Mouse (Mus musculus): ENCODE data around the gene Wnt3a. TPM values are rescaled to one million over a fixed set of nuclear protein-coding genes. Genes with fewer than 3 reads are reported as not detected.

The Wnt3a gene
- polyA plus RNA-seq, 1 experiment from 2014 or later: 0.48 TPM

DNA sequence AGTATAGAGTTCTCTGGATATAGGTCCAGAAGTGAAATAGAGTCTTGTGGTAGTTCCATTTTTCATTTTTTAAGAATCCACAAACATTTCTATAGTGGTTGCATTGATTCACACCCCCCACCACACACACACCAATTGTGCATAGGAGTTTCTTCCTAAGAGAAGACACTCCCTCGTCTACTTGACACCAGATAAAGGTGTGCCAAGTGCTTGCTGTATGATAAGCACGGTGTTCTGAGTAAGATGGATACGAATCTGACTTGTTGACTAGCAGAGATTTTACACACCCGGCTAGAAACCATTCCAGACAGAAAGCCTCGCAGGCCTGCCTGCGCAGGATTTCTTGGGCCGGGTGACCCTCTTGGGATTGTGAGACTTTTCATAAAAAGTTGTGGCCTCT is 30.9 kb downstream of the Wnt3a start:
- Histone ChIP-seq H3K27ac (ENCODE audit: low read length) (no peak overlapping the region), H3K9ac (ENCODE audit: low read length) (no peak overlapping the region), H3K4me2 (ENCODE audit: low read depth, low read length) (no peak overlapping the region), H3K36me3 (ENCODE audit: control insufficient read depth, insufficient read depth, low read length) (no peaks in the 10 kb centered on the region), H3K9me3 (ENCODE audit: control insufficient read depth, low read length) (no peaks in the 10 kb centered on the region), H3K27me3 (ENCODE audit: control insufficient read depth, insufficient read depth, low read depth, low read length) (peaks cover 6% of the 10 kb centered on the region; the same call in 1 of the 2 replicates), H3K4me1 (replicated peaks; ENCODE audit: control insufficient read depth, insufficient read depth, low read length) (peaks cover 7% of the 10 kb centered on the region), H3K4me3 (ENCODE audit: low read length) (no peak overlapping the region)
- WGBS: 58% methylated on average over 7 of the region's 7 CpGs
- no peak for ATAC-seq (ENCODE audit: low read depth)

- no peaks in the 10 kb centered on the region for H3K4me1 ChIP-seq (replicated peaks; ENCODE audit: control insufficient read depth, insufficient read depth, low read length)
- WGBS: 53% methylated on average over 10 of the region's 10 CpGs
- H3K27me3 ChIP-seq (ENCODE audit: control insufficient read depth, insufficient read depth, low read depth, low read length): no peaks in the 10 kb centered on the region; the same call in 1 of the 2 replicates
- no peak overlapping the region for H3K27ac ChIP-seq (ENCODE audit: low read length)
- H3K4me2 ChIP-seq (ENCODE audit: low read depth, low read length): no peak overlapping the region
- ATAC-seq (ENCODE audit: low read depth): no peak
- no peaks in the 10 kb centered on the region for H3K9me3 ChIP-seq (ENCODE audit: control insufficient read depth, low read length)
- no peak overlapping the region for H3K9ac ChIP-seq (ENCODE audit: low read length)
- H3K4me3 ChIP-seq (ENCODE audit: low read length): no peak overlapping the region
- no peaks in the 10 kb centered on the region for H3K36me3 ChIP-seq (ENCODE audit: control insufficient read depth, insufficient read depth, low read length)
These were observed 42.5 kb downstream of the Wnt3a start for GRCm38 (mm10) chr11:59248101-59248500.

DNA sequence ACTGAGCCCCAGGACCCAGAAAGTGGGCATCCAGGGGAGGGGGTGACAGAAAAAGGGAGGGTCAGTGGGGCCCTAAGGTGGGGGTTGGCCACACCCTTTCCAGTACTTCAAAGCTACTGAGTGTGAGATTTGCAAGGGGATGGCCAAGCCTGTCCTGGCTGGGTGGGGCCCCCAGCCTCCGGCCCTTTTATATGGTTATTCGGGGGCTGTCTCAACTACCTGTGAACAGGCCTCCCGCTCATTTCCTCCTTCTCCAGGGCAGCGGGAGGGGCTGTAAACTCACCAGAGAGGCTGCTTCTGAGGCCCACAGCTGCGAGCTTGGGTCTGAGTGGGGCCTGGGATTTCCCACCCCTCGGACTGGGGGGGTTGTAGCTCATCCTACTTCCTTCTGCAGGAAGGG is 46.7 kb downstream of the Wnt3a start:
- no peaks in the 10 kb centered on the region; the same call in 1 of the 2 replicates for H3K27me3 ChIP-seq (ENCODE audit: control insufficient read depth, insufficient read depth, low read depth, low read length)
- H3K9me3 ChIP-seq (ENCODE audit: control insufficient read depth, low read length): no peaks in the 10 kb centered on the region
- no peak for ATAC-seq (ENCODE audit: low read depth)
- no peak overlapping the region for H3K27ac ChIP-seq (ENCODE audit: low read length)
- no peak overlapping the region for H3K9ac ChIP-seq (ENCODE audit: low read length)
- no peak overlapping the region for H3K4me2 ChIP-seq (ENCODE audit: low read depth, low read length)
- H3K4me1 ChIP-seq (replicated peaks; ENCODE audit: control insufficient read depth, insufficient read depth, low read length): no peaks in the 10 kb centered on the region; the same call in 1 of the 2 replicates
- H3K36me3 ChIP-seq (ENCODE audit: control insufficient read depth, insufficient read depth, low read length): no peaks in the 10 kb centered on the region
- 19% methylated on average over 6 of the region's 6 CpGs for WGBS
- H3K4me3 ChIP-seq (ENCODE audit: low read length): no peak overlapping the region

DNA sequence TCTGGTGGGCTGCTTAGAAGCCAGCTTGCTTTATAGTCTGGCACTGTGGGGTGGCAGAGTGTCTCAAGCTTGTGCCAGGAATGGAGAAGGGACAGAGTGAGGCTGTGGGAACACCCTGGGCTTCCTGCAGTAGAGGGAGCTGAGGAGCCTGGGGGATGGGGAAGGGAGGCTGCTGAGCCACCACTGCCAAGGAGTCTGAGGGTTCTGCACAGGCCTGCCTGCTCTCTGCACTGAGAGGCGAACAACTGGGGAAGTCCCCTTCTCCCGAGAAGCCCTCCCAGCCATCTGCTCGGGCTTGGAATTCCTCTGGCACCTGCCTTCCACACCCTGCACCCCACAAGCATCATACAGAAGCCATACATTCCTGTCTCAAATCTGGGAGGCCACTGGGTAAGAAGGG is 48.7 kb downstream of the Wnt3a start:
- Histone ChIP-seq H3K4me2 (ENCODE audit: low read depth, low read length) (no peak overlapping the region), H3K4me1 (replicated peaks; ENCODE audit: control insufficient read depth, insufficient read depth, low read length) (peaks cover 6% of the 10 kb centered on the region), H3K27ac (ENCODE audit: low read length) (no peak overlapping the region), H3K36me3 (ENCODE audit: control insufficient read depth, insufficient read depth, low read length) (no peaks in the 10 kb centered on the region), H3K27me3 (ENCODE audit: control insufficient read depth, insufficient read depth, low read depth, low read length) (no peaks in the 10 kb centered on the region; the same call in 1 of the 2 replicates), H3K9ac (ENCODE audit: low read length) (no peak overlapping the region), H3K4me3 (ENCODE audit: low read length) (no peak overlapping the region), H3K9me3 (ENCODE audit: control insufficient read depth, low read length) (no peaks in the 10 kb centered on the region)
- WGBS: 18% methylated on average over 3 of the region's 3 CpGs
- ATAC-seq (ENCODE audit: low read depth): no peak

GRCm38 (mm10) chr11:59239796-59240195 is 50.8 kb downstream of the Wnt3a start:
- Histone ChIP-seq H3K9me3 (ENCODE audit: control insufficient read depth, low read length) (no peaks in the 10 kb centered on the region), H3K36me3 (ENCODE audit: control insufficient read depth, insufficient read depth, low read length) (no peaks in the 10 kb centered on the region), H3K27ac (ENCODE audit: low read length) (no peak overlapping the region), H3K4me2 (ENCODE audit: low read depth, low read length) (no peak overlapping the region), H3K9ac (ENCODE audit: low read length) (no peak overlapping the region), H3K4me1 (replicated peaks; ENCODE audit: control insufficient read depth, insufficient read depth, low read length) (peaks cover 6% of the 10 kb centered on the region), H3K4me3 (ENCODE audit: low read length) (no peak overlapping the region), H3K27me3 (ENCODE audit: control insufficient read depth, insufficient read depth, low read depth, low read length) (no peaks in the 10 kb centered on the region; the same call in 1 of the 2 replicates)
- WGBS: 69% methylated on average over 4 of the region's 4 CpGs
- ATAC-seq (ENCODE audit: low read depth): no peak

GRCm38 (mm10) chr11:59239428-59239785 is 51.1 kb downstream of the Wnt3a start:
- Histone ChIP-seq H3K9me3 (ENCODE audit: control insufficient read depth, low read length) (no peaks in the 10 kb centered on the region), H3K27me3 (ENCODE audit: control insufficient read depth, insufficient read depth, low read depth, low read length) (no peaks in the 10 kb centered on the region; the same call in 1 of the 2 replicates), H3K4me2 (ENCODE audit: low read depth, low read length) (no peak overlapping the region), H3K27ac (ENCODE audit: low read length) (no peak overlapping the region), H3K9ac (ENCODE audit: low read length) (no peak overlapping the region), H3K36me3 (ENCODE audit: control insufficient read depth, insufficient read depth, low read length) (no peaks in the 10 kb centered on the region), H3K4me1 (replicated peaks; ENCODE audit: control insufficient read depth, insufficient read depth, low read length) (peaks cover 6% of the 10 kb centered on the region), H3K4me3 (ENCODE audit: low read length) (no peak overlapping the region)
- WGBS: 46% methylated on average over 4 of the region's 4 CpGs
- ATAC-seq (ENCODE audit: low read depth): no peak

DNA sequence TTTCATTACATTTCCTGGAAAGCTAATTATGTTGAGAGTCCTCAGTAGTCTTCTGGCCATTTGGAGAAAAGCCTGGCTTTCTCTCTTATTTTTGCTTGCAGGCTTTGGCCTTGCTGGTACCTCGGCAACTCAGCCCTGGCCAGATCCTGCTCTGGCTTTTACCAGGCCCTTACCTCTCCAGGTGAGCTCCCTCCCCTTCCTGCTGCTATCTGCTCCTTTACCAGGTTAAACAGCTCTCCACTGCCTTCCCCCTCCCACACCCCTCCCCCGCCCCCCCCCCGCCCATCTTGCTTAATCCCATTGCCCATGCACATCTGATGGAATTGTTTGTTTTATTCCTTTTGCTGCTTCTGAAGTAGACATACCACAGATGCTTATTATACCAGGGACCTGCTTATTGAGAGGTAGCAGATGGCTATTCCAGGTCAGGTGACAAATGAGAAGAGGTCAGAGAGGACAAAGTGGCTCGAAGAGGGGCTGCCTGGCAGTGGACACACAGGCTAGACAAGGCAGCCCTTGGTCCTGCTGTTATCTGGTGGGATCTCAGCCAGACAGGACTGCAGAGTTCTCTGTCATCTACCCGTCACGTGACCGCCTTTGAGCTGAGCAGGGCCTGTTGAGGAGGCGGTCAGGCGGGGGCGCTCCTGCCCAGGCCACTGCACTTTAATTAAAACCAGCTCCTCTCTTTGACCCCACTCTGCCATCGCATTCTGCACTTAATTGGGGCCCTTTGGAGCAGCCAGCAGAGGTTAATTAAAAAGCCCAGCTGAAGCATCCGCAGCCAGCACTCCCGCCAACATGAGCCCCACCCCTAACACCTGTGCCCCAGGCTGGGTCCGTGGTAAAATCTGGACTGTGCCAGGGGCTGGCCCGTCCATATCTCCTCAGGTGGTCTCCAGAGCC is 51.8 kb downstream of the Wnt3a start:
- 0 out of 2 replicates have a peak overlapping the region, but pooled peaks have one; percentile 5 for H3K9ac ChIP-seq (ENCODE audit: low read length)
- H3K4me2 ChIP-seq (ENCODE audit: low read depth, low read length): no peak overlapping the region
- H3K4me3 ChIP-seq (ENCODE audit: low read length): no peak overlapping the region
- H3K4me1 ChIP-seq (replicated peaks; ENCODE audit: control insufficient read depth, insufficient read depth, low read length): peaks cover 6% of the 10 kb centered on the region
- no peaks in the 10 kb centered on the region for H3K36me3 ChIP-seq (ENCODE audit: control insufficient read depth, insufficient read depth, low read length)
- no peaks in the 10 kb centered on the region for H3K9me3 ChIP-seq (ENCODE audit: control insufficient read depth, low read length)
- WGBS: 4% methylated on average over 14 of the region's 15 CpGs
- peak overlapping the region; percentile 28 for H3K27ac ChIP-seq (ENCODE audit: low read length)
- H3K27me3 ChIP-seq (ENCODE audit: control insufficient read depth, insufficient read depth, low read depth, low read length): no peaks in the 10 kb centered on the region; the same call in 1 of the 2 replicates
- peak; percentile 84 for ATAC-seq (ENCODE audit: low read depth)

GRCm38 (mm10) chr11:59232797-59233196 is 57.8 kb downstream of the Wnt3a start:
- H3K27me3 ChIP-seq (ENCODE audit: control insufficient read depth, insufficient read depth, low read depth, low read length): no peaks in the 10 kb centered on the region
- H3K4me2 ChIP-seq (ENCODE audit: low read depth, low read length): no peak overlapping the region
- no peak for ATAC-seq (ENCODE audit: low read depth)
- no peaks in the 10 kb centered on the region for H3K36me3 ChIP-seq (ENCODE audit: control insufficient read depth, insufficient read depth, low read length)
- H3K9me3 ChIP-seq (ENCODE audit: control insufficient read depth, low read length): no peaks in the 10 kb centered on the region
- WGBS: 54% methylated on average over 2 of the region's 2 CpGs
- H3K4me3 ChIP-seq (ENCODE audit: low read length): no peak overlapping the region
- H3K4me1 ChIP-seq (replicated peaks; ENCODE audit: control insufficient read depth, insufficient read depth, low read length): peaks cover 6% of the 10 kb centered on the region; the same call in 1 of the 2 replicates
- no peak overlapping the region for H3K9ac ChIP-seq (ENCODE audit: low read length)
- H3K27ac ChIP-seq (ENCODE audit: low read length): no peak overlapping the region

DNA sequence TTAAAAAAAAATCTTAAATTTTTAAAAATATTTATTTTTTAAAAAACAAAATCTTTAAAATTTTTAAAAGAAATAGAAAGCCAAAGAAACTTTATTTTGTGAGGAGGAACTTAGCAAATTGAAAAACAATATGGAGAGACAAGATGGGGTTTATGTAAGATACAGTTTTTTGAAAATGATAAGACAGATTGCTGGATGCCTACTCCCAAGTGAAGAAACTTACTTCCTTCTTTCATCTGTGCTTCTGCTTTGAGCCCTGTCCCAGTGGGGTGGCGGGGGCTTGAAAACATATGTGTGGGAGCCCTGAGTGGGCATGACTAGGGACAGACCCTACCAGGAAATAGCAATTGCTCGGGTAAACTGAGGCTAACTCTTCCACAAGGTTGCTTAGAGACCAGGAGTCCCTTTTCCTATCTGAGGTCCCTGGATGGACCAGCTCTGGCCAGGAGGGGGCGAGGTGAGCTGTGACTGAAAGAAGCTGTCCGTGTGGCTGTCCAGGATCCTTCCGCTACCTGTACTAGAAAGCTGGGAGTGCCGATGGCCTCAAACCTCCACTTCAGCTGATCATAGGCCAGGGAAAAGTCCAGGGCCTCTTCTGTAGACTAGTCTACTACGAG is 60.3 kb downstream of the Wnt3a start:
- Histone ChIP-seq H3K4me3 (ENCODE audit: low read length) (no peak overlapping the region), H3K27me3 (ENCODE audit: control insufficient read depth, insufficient read depth, low read depth, low read length) (no peaks in the 10 kb centered on the region), H3K36me3 (ENCODE audit: control insufficient read depth, insufficient read depth, low read length) (no peaks in the 10 kb centered on the region), H3K27ac (ENCODE audit: low read length) (no peak overlapping the region), H3K4me1 (replicated peaks; ENCODE audit: control insufficient read depth, insufficient read depth, low read length) (peaks cover 21% of the 10 kb centered on the region), H3K9me3 (ENCODE audit: control insufficient read depth, low read length) (no peaks in the 10 kb centered on the region), H3K9ac (ENCODE audit: low read length) (no peak overlapping the region), H3K4me2 (ENCODE audit: low read depth, low read length) (no peak overlapping the region)
- no peak for ATAC-seq (ENCODE audit: low read depth)
- WGBS: 9% methylated on average over 7 of the region's 7 CpGs
